Mouse (Mus musculus): ENCODE measurements around the gene BC017158.

BC017158 gene

DNA sequence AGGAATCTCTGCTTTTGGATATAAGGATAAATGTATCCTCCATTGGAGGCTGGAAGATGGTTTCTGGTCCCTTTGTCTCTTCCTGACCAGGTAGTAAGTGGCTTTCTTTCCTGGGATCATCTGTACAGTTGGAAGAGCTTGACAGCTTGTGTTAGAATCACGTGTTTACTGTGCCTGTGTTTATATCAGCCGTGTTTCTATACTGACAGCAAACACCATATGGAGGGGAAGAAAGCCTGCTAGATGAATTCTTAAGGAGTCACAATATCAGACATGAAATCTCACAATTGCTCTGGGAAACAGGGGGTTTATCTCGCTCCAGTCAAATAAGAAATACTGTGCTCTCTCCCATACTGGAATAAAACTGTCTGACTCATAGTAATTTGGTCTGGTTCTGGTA lies 11.2 kb upstream of the BC017158 start:
- no peak for DNase-seq (ENCODE audit: low spot score)

- DNase-seq (ENCODE audit: low spot score) = no peak
Measured at GRCm38 (mm10) chr7:128307851-128308250, 9.9 kb upstream of the BC017158 start.

DNA sequence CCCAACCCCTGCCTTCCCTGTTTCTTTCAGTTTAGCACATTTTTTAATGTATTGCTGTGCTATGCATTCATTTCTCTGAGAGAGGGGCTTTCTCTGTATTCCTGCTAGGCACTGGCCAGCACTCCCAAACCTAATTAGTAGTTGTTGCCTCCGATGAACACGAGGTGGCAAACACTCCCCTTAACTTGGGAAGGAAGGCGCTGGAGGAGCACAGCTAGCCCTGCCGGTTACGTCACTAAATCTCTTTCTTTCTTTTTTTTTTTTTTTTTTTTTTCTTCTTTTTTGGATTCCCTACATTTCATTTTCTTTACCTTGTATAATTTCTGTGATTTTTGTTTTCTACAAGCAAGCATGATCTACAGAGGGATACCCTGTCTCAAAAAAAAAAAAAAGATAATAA lies 6.9 kb upstream of the BC017158 start:
- no peak for DNase-seq (ENCODE audit: low spot score)

DNA sequence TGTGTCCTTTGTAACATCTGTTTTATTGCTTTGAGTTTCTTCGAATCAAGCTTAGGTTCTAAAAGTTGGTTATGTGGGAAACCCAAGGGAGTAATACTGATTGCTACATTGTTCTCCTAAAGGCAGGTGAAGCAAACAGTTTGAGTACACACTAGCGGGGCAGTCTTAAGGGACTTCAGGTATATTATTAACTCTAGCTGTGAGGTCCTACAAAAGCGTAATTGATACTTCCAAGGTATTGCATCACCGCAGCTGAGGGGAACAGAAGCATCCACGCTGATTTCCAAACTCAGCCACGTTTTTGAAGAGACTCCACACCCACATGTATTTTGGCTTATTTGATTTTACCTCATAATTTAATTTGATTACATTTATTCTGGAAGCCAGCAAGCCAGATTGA lies 6.2 kb upstream of the BC017158 start:
- DNase-seq (ENCODE audit: low spot score) = no peak

GRCm38 (mm10) chr7:128302151-128302550 lies 4.2 kb upstream of the BC017158 start:
- DNase-seq (ENCODE audit: low spot score) = no peak

GRCm38 (mm10) chr7:128300952-128301351 lies 3.0 kb upstream of the BC017158 start:
- DNase-seq (ENCODE audit: low spot score) = no peak

GRCm38 (mm10) chr7:128298481-128299342 lies 742 bp upstream of the BC017158 start:
- no peak for DNase-seq (ENCODE audit: low spot score)

DNA sequence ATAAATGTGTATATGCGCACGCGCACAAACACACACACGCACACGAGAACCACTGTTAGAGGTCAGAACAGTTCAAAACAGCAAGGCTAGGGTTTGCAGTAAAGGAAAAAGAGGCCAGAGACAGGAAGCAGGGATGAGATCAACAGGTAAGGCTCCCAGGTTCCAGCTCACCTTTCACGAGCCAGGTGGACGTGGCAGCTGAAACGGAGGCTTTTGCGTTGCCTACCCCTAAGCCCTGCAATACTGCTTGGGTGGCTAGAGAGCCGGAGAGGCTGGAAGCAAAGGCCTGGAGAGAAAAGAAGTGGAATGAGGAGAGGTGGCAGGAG lies 716 bp downstream of the BC017158 start:
- no peak for DNase-seq (ENCODE audit: low spot score)

DNA sequence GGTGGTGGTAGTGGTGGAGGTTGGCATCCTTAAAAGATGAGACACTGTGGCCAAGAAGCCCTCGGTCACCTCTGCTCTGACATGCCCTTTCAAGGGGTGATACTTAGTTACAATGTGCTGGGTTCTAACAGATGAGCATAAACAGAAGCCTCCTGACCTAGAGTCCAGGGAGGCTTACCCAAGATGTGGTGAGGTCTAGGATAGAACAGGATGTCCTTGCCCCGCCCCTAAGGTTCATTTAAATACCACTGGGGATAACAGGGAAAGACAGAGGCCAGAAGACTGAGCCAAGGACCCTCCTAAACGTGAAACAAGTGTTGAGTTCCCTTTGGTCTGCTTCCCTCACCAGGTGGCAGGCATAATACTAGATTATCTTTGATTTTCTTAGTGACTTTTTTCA lies 1.5 kb downstream of the BC017158 start:
- no peak for DNase-seq (ENCODE audit: low spot score)

DNA sequence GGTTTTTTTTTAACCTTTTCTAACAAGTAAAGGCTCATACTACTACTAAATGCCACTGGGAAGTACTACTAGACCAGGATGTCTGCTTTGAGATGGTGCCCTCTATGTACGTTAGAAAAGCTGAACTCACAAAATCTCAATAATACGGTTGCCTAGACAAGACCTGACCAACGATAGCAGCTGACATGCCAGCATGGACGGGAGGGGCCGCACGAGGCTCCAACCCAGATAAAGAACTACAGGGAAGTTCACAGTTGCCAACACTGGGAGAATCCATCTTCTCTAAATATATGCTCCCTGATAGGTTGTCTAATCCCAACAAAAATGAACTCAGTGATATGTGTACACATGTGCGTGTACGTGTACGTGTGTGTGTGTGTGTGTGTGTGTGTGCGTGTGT lies 3.2 kb downstream of the BC017158 start:
- DNase-seq (ENCODE audit: low spot score) = no peak

DNA sequence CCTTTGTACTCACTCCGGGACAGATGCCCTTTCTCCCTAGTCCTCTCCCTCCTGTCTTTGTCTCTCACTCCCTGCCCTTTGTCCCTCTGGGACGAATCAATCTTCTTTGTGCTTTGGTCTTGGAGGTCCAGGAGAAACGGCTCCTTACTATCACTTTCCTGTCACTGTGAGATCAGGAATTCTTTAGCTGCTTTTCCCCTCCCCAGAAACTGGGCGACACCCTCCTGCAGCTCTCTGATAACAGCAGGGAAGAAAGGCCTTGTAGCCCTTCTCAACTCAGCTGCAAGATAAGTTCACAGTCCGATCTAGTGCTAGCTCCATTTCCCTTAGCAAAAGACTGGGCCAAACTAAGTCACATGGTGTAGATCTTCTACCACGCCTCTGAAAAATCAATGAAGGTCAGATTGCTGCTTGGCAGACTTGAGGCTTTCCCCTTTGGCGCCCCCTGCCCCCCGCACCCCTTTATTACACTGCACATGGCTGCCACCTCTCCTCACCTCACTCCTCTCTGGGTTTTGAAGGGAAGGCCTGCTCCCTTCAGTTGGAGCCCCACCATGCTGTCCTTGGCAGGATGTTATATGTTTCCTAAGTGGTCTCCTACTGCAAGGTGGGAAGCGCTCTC lies 8.9 kb downstream of the BC017158 start:
- DNase-seq (ENCODE audit: low spot score) = peak; percentile 66

GRCm38 (mm10) chr7:128285060-128285459 lies 12.9 kb downstream of the BC017158 start:
- no peak for DNase-seq (ENCODE audit: low spot score)

DNA sequence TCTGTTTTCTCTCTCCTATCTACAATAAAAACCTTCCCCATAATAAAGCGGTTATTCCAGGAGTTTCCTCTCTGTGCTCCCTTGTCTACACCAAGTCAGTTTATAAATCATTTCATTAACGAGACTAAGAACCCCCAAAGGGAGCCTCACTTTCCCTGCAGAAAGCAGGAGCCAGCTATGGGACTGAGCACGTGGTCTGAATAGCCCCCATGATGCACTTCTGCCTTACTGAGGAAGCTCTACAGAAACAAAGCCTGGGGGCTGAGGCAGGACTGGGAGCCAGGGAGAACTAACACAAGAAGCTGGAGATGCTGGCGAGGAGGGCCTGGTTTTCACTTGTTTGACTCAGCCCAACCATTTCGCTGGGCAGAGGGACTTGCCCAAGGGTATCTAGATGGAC lies 13.9 kb downstream of the BC017158 start:
- DNase-seq (ENCODE audit: low spot score) = no peak

DNA sequence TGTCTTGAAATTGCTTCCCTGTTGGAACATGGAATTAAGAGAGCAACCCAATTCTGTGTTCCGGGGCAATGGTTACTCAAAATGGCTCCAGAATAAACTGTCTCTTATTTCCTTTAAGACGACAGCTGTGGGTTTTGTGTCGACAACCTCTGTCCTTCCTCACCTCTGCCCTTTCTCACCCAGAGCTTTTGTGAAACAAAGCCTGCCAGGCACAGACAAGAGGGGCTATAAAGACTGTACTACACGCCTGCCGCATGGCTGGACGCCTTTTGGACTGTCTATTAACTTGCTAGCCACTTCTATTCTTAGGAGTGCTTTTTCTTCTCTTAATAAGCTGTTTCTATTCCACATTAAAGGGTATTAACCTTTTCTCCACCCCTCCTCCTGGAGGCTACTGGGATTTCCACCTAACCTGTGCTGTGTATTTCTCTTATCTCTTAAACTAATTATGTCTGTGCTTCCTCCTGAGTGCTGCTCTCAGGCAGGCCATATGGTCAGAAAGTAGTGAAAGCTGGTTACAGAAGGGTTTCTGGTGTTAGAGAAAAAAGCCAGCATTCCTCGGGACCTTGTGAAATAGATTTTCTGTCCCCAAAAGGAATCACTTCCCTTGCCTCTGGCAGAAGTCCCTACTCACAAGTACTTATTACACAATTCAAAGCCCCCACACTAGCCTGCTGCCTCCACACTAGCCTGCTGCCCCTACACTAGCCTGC lies 15.3 kb downstream of the BC017158 start:
- no peak for DNase-seq (ENCODE audit: low spot score)

DNA sequence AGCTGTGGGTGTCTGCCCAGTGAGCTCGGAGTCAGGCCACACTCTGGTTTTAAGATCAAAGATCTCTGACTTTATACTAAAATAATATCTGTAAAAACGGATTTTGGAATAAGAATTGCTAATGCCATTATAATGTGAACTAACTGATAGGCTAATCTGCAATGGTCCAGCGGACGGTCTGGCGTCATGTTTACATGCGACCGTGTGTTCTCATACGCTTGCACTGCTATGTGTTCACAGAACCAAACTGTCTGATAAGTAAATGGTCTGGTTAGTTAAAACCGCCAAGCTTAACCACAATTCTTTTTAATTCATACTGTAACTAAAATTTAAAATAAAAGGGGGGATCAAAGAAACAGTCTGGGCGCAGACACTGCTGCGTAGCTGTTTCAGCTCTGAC lies 16.2 kb downstream of the BC017158 start:
- DNase-seq (ENCODE audit: low spot score) = no peak

- no peak for DNase-seq (ENCODE audit: low spot score)
Measured at GRCm38 (mm10) chr7:128279750-128280149, 18.2 kb downstream of the BC017158 start.

- no peak for DNase-seq (ENCODE audit: low spot score)
Measured at GRCm38 (mm10) chr7:128276051-128276450, 21.9 kb downstream of the BC017158 start.

GRCm38 (mm10) chr7:128271496-128271895 lies 26.5 kb downstream of the BC017158 start:
- DNase-seq (ENCODE audit: low spot score) = no peak

DNA sequence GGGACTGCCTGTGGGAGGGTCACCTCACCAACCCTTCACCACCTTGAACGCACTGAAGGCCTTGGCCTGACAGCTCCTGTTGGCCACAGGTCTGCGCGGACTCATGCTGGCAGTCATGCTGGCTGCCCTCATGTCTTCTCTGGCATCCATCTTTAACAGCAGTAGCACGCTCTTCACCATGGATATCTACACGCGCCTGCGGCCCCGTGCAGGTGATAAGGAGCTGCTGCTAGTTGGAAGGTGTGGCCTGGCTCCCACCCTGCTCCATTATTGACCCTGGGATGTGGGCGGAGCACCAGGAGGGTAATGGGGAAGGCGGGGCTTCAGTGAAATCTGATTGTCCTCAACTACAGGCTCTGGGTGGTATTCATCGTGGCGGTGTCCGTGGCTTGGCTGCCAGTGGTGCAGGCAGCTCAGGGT lies 27.5 kb downstream of the BC017158 start:
- peak; percentile 56 for DNase-seq (ENCODE audit: low spot score)

DNA sequence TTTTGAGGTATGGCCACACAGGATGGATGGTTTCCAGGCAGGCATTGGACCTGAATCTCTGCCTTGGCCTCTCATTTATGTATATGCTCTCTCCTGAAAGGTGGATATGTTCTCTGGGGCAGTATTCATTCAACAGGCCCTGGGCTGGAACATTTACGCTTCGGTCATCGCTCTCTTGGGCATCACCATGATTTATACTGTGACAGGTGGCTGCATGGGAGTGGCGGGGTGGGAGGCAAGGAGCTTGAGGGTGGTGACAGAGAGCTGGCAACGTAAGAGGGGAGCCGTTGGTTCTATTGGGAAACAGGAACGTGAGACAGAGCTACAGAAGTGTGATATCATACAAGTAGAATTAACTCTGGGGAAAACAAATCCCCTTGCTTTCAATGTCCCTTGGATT lies 30.2 kb downstream of the BC017158 start:
- no peak for DNase-seq (ENCODE audit: low spot score)

GRCm38 (mm10) chr7:128267391-128267790 lies 30.6 kb downstream of the BC017158 start:
- DNase-seq (ENCODE audit: low spot score) = no peak

GRCm38 (mm10) chr7:128266056-128266455 lies 31.9 kb downstream of the BC017158 start:
- no peak for DNase-seq (ENCODE audit: low spot score)

GRCm38 (mm10) chr7:128265411-128265810 lies 32.6 kb downstream of the BC017158 start, which contains the start of gene Slc5a2:
Gene Slc5a2 (plus strand): TSS chr7:128265657.
- no peak for DNase-seq (ENCODE audit: low spot score)
